Mouse (Mus musculus): ENCODE results near the gene Slc25a51.

Gene Slc25a51

DNA sequence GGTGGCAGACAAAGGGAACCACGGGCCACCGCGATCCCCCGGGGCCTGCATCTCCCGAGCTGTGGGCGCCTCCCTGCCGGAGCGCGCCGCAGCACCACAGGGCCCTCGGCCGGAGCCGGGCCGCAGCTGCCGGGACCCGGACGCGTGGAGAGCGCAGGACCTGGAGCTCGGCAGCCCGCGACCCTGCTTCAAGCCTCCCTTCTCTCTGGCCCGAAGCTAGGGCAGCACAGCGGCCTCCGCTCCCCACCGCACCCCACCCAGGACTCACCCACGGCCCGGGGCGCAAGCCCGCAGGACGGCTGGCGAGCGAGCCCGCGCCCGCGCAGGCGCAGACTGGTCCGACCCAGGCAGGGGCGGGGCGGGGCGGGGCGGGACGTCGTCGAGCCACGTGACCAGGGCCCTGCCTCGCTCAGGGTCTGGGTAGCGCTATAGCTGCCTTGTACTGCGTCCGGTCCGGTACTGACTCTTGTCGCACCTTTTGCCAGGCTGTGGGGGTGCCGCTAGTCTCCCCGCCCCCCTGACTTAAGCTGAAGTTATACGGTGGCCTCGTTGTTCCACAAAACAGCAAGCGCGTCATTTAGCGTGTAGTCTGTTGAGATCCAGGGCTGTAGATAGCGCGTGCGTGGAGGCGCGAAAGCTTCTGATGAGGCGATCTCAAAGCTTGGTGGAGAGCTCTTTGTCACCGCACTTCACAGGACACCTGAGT lies at the start of gene Slc25a51:
Slc25a51 (minus strand) TSS at position 340 of the 706 bp plus-strand sequence.
- peak; percentile 88 for DNase-seq (ENCODE audit: low spot score)

DNA sequence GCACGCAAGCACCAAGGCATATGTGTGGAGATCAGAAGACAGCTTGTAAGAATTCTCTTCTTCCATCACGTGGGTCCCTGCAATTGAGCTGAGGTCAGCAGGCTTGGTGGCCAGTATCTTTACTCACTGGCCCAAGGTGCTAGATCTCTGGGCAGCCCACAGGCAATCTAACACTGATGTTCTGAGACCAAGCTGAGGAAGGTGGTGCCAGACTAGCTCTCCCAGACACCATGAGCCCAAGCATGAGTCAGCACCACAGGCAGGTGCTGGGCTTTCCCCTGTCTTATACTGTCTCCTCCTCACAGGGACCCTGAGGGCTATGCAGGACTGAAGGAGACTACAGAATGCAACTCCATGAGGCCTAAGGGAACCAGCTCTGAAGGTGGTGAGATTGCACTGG lies 49.0 kb upstream of the Slc25a51 start:
- DNase-seq (ENCODE audit: low spot score), result no peak

DNA sequence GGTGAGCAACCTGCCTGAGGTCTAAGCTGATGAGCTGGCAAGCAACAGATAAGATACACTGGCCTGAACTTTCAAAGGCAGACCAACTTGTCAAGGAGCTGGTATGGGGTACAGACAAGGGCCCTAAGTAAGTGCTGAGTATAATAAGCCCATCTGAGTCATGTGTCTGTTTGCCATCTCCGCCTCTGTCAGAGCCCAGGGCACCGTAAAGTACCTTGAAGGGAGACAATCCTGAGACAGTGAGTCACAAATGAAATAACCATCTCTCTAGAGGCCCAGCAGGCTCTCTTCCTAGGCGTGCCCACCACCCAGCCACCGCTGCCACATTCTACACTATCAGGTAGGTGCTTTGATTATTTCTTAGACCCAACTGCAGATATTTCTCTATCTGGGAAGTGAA lies 46.4 kb upstream of the Slc25a51 start:
- no peak for DNase-seq (ENCODE audit: low spot score)

DNA sequence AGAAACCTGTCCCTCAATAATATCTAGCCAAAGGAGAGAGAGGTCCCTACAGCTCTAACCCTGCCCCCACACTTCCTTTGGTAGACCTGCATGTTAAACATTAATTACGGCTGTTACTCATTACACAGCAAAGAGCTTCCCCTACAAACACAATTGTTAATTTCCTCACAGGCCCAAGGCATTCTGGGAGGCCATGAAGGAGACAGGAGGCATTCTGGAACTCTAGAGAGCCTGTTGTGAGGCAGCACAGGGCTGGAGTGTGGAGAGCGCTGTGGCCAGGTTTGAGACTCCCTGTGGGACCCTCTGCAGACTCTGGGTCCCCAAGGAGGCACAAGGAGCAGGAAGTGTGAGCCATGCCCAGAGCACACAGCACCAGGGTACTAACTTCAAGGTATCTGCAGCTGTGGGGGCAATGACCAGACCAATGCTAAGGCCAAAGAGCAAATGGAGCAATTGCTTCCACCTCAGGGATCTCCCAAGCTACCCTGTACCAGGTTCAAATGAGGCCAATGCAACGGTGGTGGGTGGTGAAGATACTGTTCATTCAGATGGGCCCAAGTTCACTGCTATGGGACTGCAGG lies 44.8 kb upstream of the Slc25a51 start:
- DNase-seq (ENCODE audit: low spot score), result no peak

DNA sequence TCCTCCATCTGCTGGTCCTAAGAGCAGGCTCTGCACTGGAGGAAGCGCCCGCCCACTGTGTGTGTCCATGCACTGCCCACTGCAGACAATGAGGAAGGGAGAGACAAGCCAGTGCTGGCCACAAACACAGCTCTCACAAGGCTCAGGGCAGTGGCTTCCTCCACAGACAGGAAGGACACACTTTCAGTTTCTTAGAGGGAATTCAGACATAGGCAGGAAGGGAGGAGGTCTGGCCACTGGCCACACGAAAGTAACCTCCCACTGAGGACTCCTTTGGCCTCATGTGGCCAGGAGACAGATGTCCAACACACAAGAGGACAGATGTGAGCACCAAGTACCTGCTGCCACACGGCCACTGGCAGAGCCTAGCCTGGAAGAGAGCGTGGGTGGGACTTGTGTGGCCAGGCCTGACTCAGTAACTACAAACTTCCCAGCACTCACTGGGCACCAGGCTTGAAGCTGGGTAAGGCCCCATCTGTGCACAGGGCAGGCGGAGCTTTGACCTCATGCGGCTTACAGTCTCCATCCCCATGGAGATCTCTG lies 44.1 kb upstream of the Slc25a51 start:
- no peak for DNase-seq (ENCODE audit: low spot score)

DNA sequence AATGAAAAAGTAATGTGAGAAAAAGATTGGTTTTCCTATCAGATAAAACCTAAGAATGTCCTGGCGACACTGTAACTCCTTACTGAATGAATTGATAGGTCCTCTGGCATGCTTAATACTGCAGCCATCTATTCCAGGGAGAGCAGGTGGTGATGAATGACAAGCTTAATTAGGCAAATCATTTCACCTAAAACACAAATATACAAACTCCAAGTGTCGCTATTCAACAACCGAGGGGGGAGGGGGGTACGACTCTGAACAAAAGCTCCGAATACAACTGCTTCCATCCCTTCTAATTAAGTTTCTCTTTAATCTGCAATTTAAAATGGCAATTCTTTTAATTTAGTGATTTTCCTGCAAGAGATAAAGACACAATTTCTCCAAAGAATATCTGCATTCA lies 40.4 kb upstream of the Slc25a51 start:
- DNase-seq (ENCODE audit: low spot score), result no peak

DNA sequence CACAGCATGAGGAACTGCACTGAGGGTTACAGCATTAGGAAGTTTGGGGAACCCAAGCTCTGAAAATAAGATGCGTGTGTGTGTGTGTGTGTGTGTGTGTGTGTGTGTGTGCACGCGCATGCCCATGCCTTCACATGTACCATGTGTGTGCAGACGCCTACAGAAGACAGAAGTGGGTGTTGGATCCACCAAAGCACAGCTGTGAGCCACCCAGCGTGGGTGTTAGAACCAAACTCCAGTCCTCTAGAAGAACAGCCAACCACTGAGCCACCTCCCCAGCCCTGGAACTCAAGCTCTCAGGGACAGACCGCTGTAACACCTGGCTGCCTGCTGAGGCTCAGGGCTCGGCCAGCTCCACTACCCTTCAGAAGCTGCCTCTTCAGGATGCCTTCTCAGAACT lies 39.9 kb upstream of the Slc25a51 start:
- no peak for DNase-seq (ENCODE audit: low spot score)

DNA sequence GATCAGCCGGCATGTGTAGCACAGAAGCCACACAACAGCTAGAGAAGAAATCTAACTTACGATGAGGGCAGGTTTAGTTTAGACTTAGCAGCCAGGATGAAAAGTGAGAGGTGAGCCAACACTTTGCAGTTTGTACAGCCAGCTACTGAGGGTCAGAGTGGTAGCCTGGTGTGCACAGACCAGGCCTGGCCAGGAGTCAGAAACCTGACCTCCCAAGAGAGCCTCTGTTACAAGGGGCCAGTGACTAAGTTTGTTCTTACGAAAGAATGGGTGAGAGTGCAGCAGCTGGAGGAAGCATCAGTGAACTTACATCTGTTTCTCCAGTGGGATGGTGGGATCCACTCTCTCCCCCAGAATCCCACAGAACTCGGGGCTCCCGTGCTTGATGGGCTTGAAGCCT lies 38.6 kb upstream of the Slc25a51 start:
- no peak for DNase-seq (ENCODE audit: low spot score)

DNA sequence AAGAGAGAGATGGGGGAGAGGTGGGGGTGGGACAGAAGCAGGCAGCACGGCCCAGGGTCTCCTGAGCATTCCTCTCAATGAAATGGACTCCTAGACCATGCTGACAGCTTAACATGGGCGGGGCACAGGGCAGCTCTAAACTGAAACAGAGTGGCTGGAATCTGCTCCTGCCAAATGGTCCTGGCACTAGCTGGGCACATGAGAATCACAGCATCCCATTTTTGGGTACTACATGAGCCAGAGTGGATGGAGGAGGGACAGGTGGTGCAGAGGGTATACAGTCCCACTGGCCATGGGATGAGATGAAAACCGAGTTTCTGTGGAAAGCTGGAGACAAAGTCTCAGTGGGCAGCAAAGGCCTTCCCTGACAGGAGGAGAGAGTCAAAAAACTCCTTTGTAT lies 36.7 kb upstream of the Slc25a51 start:
- no peak for DNase-seq (ENCODE audit: low spot score)

DNA sequence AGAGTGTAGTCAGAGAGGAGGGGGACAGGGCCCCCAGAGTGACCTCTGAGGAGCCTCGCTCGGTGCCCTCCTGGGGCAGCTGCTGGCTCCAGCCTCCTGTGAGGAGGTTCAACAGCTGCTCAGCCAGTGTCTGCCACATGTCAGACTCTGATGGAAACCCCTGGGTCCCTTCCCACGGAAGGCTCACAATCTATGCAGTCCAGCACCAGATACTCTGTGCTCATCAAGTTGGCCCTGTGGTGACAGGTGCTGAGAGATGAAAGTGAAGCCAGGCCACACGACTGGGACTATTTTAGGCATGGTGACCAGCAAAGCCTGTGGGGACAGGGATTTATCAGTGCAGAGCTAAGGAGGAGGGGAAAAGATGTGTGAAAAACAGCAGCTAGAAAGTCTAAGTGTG lies 36.2 kb upstream of the Slc25a51 start:
- DNase-seq (ENCODE audit: low spot score), result no peak

DNA sequence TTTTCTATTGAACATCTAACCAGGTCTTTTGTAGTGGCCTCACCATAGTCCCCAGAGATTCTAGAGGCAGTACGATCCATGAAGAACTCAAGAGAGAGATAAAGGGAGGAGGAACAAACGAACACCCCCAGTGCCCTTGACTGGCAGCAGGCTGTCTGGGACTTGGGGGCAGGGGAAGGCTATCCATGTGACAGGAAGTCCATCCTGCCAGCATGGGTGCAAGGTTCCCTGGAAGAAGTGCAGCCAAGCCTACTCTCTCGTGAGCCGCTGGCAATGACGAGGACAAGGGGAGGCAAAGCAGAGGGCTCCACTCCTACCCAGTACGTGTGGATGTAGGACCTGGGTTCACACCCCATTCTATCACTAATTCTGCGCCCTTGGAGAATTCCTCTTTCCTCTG lies 35.1 kb upstream of the Slc25a51 start:
- DNase-seq (ENCODE audit: low spot score), result no peak

DNA sequence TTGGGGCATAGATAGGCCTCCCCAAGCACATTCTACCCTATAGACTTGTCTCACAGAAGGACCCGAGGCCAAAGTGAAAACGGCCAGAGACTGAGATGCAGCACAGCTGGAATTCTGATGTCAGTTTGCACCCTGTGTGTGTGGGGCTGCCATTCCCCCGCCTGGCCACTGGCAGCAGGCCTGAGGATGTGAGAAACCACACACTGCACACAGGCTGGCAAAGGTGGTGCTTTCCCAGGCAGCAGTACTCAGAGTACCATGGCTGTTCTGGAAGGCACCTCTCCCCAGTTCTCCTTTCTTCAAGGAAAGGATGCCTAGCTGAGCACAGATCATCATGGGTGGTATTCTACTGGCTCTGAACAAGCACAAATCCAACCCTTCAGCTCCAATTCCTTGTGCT lies 33.7 kb upstream of the Slc25a51 start:
- DNase-seq (ENCODE audit: low spot score), result no peak

DNA sequence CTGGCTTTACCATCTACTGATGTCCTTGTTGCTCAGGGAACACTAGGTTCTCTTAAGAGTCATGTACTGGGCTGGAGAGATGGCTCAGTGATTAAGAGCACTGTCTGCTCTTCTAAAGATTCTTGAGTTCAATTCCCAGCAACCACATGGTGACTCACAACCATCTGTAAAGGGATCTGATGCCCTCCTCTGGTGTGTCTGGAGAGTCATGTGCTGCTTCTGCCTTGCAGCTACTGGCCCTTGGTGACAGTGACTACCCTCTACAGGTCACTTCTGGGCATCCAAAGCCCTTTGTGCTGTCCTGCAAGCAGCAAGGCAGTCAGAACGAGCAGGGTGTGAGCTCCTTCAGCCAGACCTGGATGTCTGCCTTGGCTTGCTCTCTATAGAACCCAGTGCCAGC lies 33.2 kb upstream of the Slc25a51 start:
- no peak for DNase-seq (ENCODE audit: low spot score)

DNA sequence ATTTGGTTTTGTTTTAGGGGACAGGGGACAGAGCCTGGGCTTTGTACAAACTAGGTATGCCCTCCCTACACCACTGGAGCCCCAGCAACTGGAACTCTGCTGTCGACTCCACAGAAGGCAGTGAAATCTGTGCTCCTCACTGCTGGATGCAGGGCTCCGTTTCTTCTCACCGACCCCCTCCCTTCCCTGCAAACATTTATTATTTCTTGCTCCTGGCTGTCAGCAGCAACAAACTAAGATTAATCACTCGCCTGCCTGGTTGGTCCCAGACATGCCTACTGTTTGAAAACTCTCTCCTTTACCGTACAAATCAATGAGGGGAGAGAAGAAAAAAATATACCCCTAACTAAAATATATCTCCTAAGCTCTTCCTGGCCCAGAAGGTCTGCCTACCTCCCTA lies 30.7 kb upstream of the Slc25a51 start:
- DNase-seq (ENCODE audit: low spot score), result no peak

DNA sequence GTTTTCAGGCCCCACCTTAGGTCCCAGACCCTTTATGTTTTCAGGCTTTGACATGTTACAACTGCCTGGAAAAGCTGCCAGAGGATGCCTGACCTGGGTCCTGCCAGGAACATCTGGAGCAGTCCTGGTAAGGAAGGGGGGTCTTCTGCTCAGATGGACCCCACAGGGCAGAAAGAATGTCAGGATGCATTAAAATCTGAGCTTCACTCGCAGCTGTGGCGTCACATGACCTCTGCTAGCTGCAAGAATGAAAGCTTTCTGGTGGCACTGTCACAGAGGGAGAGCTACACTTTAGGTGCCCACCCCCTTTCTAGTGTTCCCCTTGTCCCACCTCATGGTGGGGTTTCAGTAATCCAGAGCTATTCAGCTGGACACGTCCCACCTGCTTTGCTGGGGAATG lies 28.4 kb upstream of the Slc25a51 start:
- no peak for DNase-seq (ENCODE audit: low spot score)

DNA sequence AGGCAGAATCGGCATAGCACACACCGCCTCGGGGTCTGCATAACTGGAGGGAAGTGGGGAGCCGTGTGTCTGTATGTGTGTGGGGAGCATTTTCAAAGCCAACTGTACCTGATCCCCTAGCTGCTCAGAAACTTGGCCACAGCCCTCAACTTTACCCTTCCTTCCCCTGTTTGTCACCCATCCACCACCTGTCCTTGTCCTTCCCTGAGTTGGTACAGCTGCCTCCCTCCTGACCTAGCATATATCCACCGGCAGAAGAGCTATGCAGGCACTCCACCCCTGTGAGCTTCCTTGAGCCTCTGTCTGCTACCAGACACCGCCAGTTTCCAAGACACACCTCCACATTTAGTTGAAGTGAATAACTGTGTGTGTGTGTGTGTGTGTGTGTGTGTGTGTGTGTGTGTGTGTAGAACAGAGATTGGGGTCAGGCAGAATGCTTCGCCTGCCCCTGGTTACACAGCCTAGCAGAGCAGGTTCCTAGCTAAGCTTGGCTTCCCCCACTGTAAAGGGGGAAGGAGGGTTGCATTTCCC lies 27.9 kb upstream of the Slc25a51 start:
- DNase-seq (ENCODE audit: low spot score), result no peak

DNA sequence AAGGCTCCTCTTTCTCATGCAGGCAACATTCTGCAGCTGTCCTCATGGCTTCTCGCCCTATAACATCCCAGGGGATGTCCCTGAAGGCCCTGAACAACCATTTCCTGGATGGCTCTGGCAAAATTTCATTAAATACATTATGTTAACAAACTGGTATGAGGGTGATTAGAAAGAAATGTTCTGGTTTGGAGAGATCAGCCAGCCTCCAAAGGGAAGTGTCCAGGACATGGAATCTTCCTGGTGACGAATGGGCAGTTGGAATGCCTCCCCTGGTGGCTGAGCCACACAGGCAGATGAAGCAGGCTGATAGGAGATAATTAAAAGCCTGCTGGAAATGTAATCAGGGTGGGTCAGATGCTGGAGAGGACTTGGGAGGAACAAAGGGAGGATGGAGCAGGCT lies 27.3 kb upstream of the Slc25a51 start:
- no peak for DNase-seq (ENCODE audit: low spot score)

DNA sequence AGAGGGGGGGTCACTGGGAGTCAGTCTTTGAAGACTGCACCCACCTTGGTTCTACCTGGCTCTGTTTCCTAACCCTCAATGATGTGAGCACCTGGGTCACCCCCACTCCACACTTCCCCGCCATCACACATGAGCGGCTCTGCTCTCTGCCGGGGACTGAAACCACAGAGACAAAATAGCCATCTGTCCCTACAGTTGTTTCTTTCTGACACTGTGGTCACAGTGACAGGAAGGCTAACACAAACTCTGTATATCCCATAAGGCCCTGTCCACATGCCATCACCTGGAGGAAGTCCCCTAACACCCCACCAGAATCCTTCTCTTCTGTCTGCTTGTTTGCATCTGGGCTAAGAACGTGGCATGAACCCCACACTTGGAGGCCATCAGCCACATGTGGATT lies 26.1 kb upstream of the Slc25a51 start:
- no peak for DNase-seq (ENCODE audit: low spot score)

DNA sequence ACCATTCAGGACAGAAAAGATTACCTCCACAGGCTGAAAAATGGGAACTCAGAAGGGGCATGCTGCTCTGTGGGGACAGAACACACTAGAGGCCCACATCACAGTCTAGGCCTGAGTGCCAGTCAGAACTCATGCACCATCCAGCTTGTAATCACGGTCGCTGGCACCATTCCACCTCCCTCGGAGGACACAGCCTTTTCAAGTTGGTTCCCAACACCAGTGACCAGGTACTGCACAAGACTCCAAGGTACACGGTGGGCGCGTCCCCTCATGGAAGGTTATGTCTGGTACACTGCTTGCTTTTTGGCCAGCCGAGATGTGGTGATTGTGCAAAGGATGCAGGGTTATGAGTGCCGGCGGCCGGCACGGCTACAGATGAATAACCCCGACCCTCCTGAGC lies 25.5 kb upstream of the Slc25a51 start:
- DNase-seq (ENCODE audit: low spot score), result no peak

DNA sequence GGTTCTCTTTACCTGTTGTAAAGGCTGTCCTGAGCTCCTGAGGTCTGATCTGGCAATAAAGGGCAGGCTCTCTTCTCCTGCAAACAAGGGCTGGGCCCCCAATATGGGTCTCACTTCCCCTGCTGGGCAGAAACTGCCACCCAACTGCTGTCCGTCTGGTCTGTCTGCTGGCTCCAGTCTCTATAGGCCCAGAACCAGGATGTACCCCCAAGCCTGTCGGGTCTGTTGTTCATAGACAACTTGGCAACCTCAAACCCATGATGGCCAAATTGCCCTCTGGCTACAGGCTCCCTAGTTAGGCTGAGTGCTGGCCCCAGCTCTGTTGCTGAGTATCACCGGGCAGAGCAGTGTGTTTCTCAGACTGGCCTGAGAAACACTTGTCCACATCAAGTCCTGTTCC lies 23.2 kb upstream of the Slc25a51 start:
- DNase-seq (ENCODE audit: low spot score), result no peak

DNA sequence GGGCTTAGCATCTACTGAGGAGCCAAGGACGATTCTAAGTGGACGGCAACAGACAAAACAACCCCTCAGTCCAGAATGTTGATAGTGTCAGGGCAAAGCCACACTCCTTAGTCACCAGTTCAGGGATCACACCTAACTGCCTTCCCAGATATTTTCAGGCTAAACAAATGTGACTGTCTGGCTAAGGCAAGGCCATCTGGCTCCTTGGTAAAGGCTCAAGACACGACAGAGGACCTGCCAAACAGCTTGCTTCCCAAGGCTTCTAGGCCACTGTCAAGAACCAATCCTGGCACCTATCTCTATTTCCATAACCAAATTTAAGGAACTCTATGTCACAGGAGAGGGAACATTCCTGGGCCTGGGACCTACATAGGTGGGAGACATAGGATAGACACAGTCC lies 22.8 kb upstream of the Slc25a51 start:
- no peak for DNase-seq (ENCODE audit: low spot score)

DNA sequence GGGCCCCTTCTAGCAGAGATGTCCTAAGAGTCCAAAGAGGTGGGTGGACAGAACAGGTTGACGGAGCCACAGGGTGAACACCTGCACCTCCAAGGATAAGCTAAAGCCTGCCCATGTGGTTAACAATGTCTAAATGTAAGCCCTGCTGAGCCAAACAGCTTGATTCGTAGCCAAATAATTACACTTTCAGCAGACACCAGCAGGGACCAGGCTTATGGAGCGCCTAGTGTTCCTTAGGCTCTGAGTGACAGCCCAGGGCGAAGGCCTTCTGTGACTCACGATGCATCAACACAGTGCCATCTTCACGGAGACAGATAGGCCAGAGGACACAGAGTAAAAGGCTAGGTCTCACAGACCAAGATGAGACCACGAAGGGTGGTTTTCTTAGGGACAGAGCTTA lies 20.9 kb upstream of the Slc25a51 start:
- no peak for DNase-seq (ENCODE audit: low spot score)

DNA sequence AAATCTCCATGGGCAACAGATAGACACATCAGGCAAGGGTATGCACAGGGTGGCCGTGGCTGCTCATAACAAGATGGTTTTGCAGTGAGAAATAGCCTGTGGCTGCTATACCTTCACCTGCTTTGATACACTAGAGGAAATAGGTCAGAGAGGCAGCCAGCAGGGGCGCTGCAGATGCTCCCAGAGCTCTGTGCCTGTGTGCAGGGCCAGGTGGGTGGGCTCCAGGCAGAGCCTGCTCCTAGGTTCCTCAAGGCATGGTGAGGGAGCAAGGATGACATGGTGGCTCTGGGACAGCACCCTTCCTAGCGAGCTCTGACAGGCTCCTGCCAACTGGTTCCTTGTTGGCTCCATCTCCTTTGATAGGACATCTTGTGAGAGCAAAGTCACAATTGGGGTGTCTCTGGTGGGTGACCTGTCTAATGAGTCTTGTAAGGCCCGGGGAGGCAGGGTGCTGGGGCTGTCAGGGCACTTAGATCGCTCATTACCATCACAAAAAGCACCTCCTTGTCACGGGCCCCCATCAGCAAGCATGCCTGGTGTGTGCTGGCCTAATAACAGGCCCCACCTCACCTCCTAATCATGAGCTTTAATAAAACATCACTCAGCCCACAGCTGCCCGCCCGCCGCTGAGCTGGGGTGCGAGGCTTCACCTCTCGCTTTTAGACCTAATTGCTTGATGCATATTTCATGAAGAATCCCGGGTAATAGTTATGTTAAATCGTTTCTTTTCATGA lies 18.3 kb upstream of the Slc25a51 start:
- no peak for DNase-seq (ENCODE audit: low spot score)

Data from testis, postnatal 10 days (tissue).